Mouse (Mus musculus) limb, embryonic 14.5 days (tissue): ENCODE measurements around the gene Echdc1. TPM values are rescaled to one million over a fixed set of nuclear protein-coding genes. Genes with fewer than 3 reads are reported as not detected.

Experiments
- ATAC-seq: fragments of 200-750 bp; cut with Nextera tagmentation; 2 replicates; pipeline ENCODE4 v1.8.0; 2017; ENCODE audit warnings: low read depth, moderate number of reproducible peaks, moderate TSS enrichment; ENCODE audit not compliant: low FRiP score
- DNase-seq: peaks from one replicate; pipeline ENCODE4 v3.0.0-alpha.2; 2015; ENCODE audit warnings: low spot score
- H3K27ac ChIP-seq: fragments of 300-500 bp; sonication (generic); replicated peaks from 2 replicates; pipeline ENCODE4 v1.5.1; 2014; ENCODE audit warnings: low read depth, mild to moderate bottlenecking, low read length, moderate library complexity, mixed read lengths
- H3K27me3 ChIP-seq: fragments of 300-500 bp; sonication (generic); 2 replicates; pipeline ENCODE4 v1.6.1; 2014; ENCODE audit warnings: low read length, mixed read lengths; ENCODE audit not compliant: control insufficient read depth, insufficient read depth
- H3K36me3 ChIP-seq: fragments of 300-500 bp; sonication (generic); 2 replicates; pipeline ENCODE4 v1.6.1; 2014; ENCODE audit warnings: mild to moderate bottlenecking, low read length, moderate library complexity, mixed read lengths; ENCODE audit not compliant: control insufficient read depth, insufficient read depth
- H3K4me1 ChIP-seq: fragments of 300-500 bp; sonication (generic); 2 replicates; pipeline ENCODE4 v1.6.1; 2014; ENCODE audit warnings: antibody characterized with exemption, low read length, mixed read lengths; ENCODE audit not compliant: control insufficient read depth, insufficient read depth
- H3K4me2 ChIP-seq: fragments of 300-500 bp; sonication (generic); replicated peaks from 2 replicates; pipeline ENCODE4 v1.6.1; 2014; ENCODE audit warnings: low read depth, mild to moderate bottlenecking, low read length, moderate library complexity; ENCODE audit not compliant: severe bottlenecking
- H3K4me3 ChIP-seq: fragments of 300-500 bp; sonication (generic); replicated peaks from 2 replicates; pipeline ENCODE4 v1.5.1; 2014; ENCODE audit warnings: low read length
- H3K9ac ChIP-seq: fragments of 300-500 bp; sonication (generic); 2 replicates; pipeline ENCODE4 v1.6.1; 2014; ENCODE audit warnings: mild to moderate bottlenecking, low read depth, low read length, moderate library complexity; ENCODE audit not compliant: severe bottlenecking
- H3K9me3 ChIP-seq: fragments of 300-500 bp; sonication (generic); 2 replicates; pipeline ENCODE4 v1.6.1; 2016; ENCODE audit warnings: low read length; ENCODE audit not compliant: control insufficient read depth
- POLR2A ChIP-seq: fragments of 200-500 bp; IDR thresholded peaks from 2 replicates; pipeline ENCODE4 v1.8.0; 2012; ENCODE audit warnings: inconsistent platforms, mild to moderate bottlenecking, moderate library complexity, borderline replicate concordance; ENCODE audit not compliant: insufficient read depth, insufficient read length; ENCODE audit errors: extremely low read depth
- WGBS: fragments of 180-500 bp; shearing (Covaris S2); extraction: QIAGEN DNeasy Blood & Tissue Kit; methylation state at CpG from one replicate; pipeline ENCODE4 v1.1.7; 2014; 5-methylcytosine and 5-hydroxymethylcytosine counted together
- polyA plus RNA-seq, 2 experiments: library from polyadenylated mRNA; depleted of rRNA in 1 of 2; stranded (reverse) in 1 of 2; unstranded in 1 of 2; fragments of >200 nt; fragmentation: Nextera tagmentation in 1 of 2; extraction: Ambion mirVana in 1 of 2; gene quantifications; 2 replicates each; pipeline versions ENCODE4 v1.2.1 to v1.2.3; 2012 to 2014

The Echdc1 gene
- polyA plus RNA-seq, 2 experiments, result 13.0 to 21.4 TPM

GRCm38 (mm10) chr10:29313905-29314304 is 939 bp downstream of the Echdc1 start:
- WGBS, result 38% methylated on average over 5 of the region's 5 CpGs
- Histone ChIP-seq H3K9me3 (no peaks in the 10 kb centered on the region), H3K4me2 (peak overlapping the region; percentile 53), H3K27me3 (no peaks in the 10 kb centered on the region), H3K4me1 (peaks cover 10% of the 10 kb centered on the region), H3K4me3 (peak overlapping the region; percentile 68), H3K36me3 (no peaks in the 10 kb centered on the region), H3K9ac (no peak overlapping the region), H3K27ac (no peak overlapping the region)
- DNase-seq (no peak), ATAC-seq (no peak)
- no peak for TF ChIP-seq POLR2A

- 91% methylated on average over 2 of the region's 2 CpGs for WGBS
Measured at GRCm38 (mm10) chr10:29324817-29325216, 11.9 kb downstream of the Echdc1 start.

GRCm38 (mm10) chr10:29333836-29334235 is 20.9 kb downstream of the Echdc1 start:
- DNase-seq (no peak), ATAC-seq (no peak)
- H3K4me1 ChIP-seq, result peaks cover 5% of the 10 kb centered on the region; the same call in 1 of the 2 replicates
- H3K27me3 ChIP-seq, result no peaks in the 10 kb centered on the region
- H3K9me3 ChIP-seq, result no peaks in the 10 kb centered on the region
- TF ChIP-seq POLR2A, result no peak
- no peak overlapping the region for H3K27ac ChIP-seq
- H3K36me3 ChIP-seq, result no peaks in the 10 kb centered on the region
- 36% methylated on average over 4 of the region's 4 CpGs for WGBS
- H3K4me2 ChIP-seq, result no peak overlapping the region
- H3K4me3 ChIP-seq, result no peak overlapping the region
- no peak overlapping the region for H3K9ac ChIP-seq

More at GRCm38 (mm10) chr10:29324817-29325216, 11.9 kb downstream of the Echdc1 start:
- no peak for TF ChIP-seq POLR2A
- no peak overlapping the region for H3K4me3 ChIP-seq
- H3K9ac ChIP-seq, result no peak overlapping the region
- H3K4me1 ChIP-seq, result no peaks in the 10 kb centered on the region
- H3K36me3 ChIP-seq, result no peaks in the 10 kb centered on the region
- no peak overlapping the region for H3K4me2 ChIP-seq
- H3K9me3 ChIP-seq, result no peaks in the 10 kb centered on the region
- ATAC-seq (no peak), DNase-seq (no peak)
- H3K27ac ChIP-seq, result no peak overlapping the region
- no peaks in the 10 kb centered on the region for H3K27me3 ChIP-seq

- peaks cover 5% of the 10 kb centered on the region; the same call in 1 of the 2 replicates for H3K4me1 ChIP-seq
- no peak for TF ChIP-seq POLR2A
- H3K27me3 ChIP-seq, result no peaks in the 10 kb centered on the region
- no peak overlapping the region for H3K9ac ChIP-seq
- H3K9me3 ChIP-seq, result no peaks in the 10 kb centered on the region
- ATAC-seq (no peak), DNase-seq (peak; percentile 72)
- 50% methylated on average over 4 of the region's 4 CpGs for WGBS
- H3K4me2 ChIP-seq, result no peak overlapping the region
- no peak overlapping the region for H3K27ac ChIP-seq
- no peak overlapping the region for H3K4me3 ChIP-seq
- H3K36me3 ChIP-seq, result 0 out of 2 replicates have a peak, but pooled peaks cover 2% of the 10 kb centered on the region
Measured at GRCm38 (mm10) chr10:29338355-29339056, 25.5 kb downstream of the Echdc1 start.

GRCm38 (mm10) chr10:29344232-29344631 is 31.3 kb downstream of the Echdc1 start:
- Histone ChIP-seq H3K4me3 (no peak overlapping the region), H3K27me3 (no peaks in the 10 kb centered on the region), H3K9ac (no peak overlapping the region), H3K36me3 (peaks cover 36% of the 10 kb centered on the region), H3K4me1 (no peaks in the 10 kb centered on the region), H3K4me2 (no peak overlapping the region), H3K9me3 (no peaks in the 10 kb centered on the region), H3K27ac (no peak overlapping the region)
- no peak for TF ChIP-seq POLR2A
- no peak for ATAC-seq
- WGBS, result 87% methylated on average over 4 of the region's 4 CpGs
- DNase-seq, result no peak
